Mouse (Mus musculus) gastrocnemius, adult 8-10 months (tissue): Measurements from ENCODE around the gene Lrrc23. TPM values are rescaled to one million over a fixed set of nuclear protein-coding genes. Genes with fewer than 3 reads are reported as not detected.

Source experiments
- total RNA-seq, 4 experiments: library from RNA; stranded (reverse); gene quantifications; 2 replicates each; pipeline ENCODE4 v1.2.4; 2022

The Lrrc23 gene
- total RNA-seq, 4 experiments from 2014 or later, result not detected

Other genes with a start within 250 kb of the Lrrc23 start
- gene C1s1, start 237.4 kb downstream of the Lrrc23 start, total RNA-seq, result 10 to 100 TPM in 3 of 4 experiments, 1 to 10 TPM in 1; 8.4 to 20.8 (median 14.2) TPM
- 1 to 10 TPM in 1 of 4 experiments, under 1 TPM in 3; 0.46 to 1.2 (median 0.69) TPM for gene C1rb, start 209.4 kb downstream of the Lrrc23 start, total RNA-seq
- under 1 TPM; 0.44 to 0.70 (median 0.51) TPM for gene C1s2, start 143.6 kb downstream of the Lrrc23 start, total RNA-seq
- 10 to 100 TPM; 12.6 to 18.1 (median 15.6) TPM for gene Lpcat3, start 116.7 kb downstream of the Lrrc23 start, total RNA-seq
- 10 to 100 TPM; 62.1 to 74.4 (median 66.1) TPM for gene Emg1, start 67.5 kb downstream of the Lrrc23 start, total RNA-seq
- gene Phb2, start 67.4 kb downstream of the Lrrc23 start, total RNA-seq, result 100 to 1,000 TPM; 140 to 157 (median 153) TPM
- 1 to 10 TPM in 3 of 4 experiments, under 1 TPM in 1; 0.80 to 2.0 (median 1.2) TPM for gene Ptpn6, start 41.0 kb downstream of the Lrrc23 start, total RNA-seq
- 100 to 1,000 TPM; 146 to 173 (median 164) TPM for gene Grcc10, start 38.4 kb downstream of the Lrrc23 start, total RNA-seq
- gene Gm45234, start 23.7 kb downstream of the Lrrc23 start, total RNA-seq, result not detected
- gene Atn1, start 23.2 kb downstream of the Lrrc23 start, total RNA-seq, result 10 to 100 TPM; 41.9 to 59.4 (median 49.2) TPM
- gene Eno2, start 10.1 kb downstream of the Lrrc23 start, total RNA-seq, result 1 to 10 TPM in 3 of 4 experiments, under 1 TPM in 1; 0.75 to 1.4 (median 1.1) TPM
- 1 to 10 TPM; 1.9 to 4.1 (median 2.9) TPM for gene Spsb2, start 28.9 kb upstream of the Lrrc23 start, total RNA-seq
- gene Tpi1, start 34.6 kb upstream of the Lrrc23 start, total RNA-seq, result 1,000 to 10,000 TPM; 2,418 to 2,798 (median 2,572) TPM
- 10 to 100 TPM; 44.3 to 48.1 (median 45.2) TPM for gene Usp5, start 49.8 kb upstream of the Lrrc23 start, total RNA-seq
- under 1 TPM; 0.31 to 0.51 (median 0.37) TPM for gene Cdca3, start 49.8 kb upstream of the Lrrc23 start, total RNA-seq
- gene Gnb3, start 60.5 kb upstream of the Lrrc23 start, total RNA-seq, result 1 to 10 TPM in 2 of 4 experiments, under 1 TPM in 2; 0.70 to 1.1 (median 1.0) TPM
- 1 to 10 TPM; 2.0 to 4.5 (median 3.3) TPM for gene P3h3, start 78.0 kb upstream of the Lrrc23 start, total RNA-seq
- not detected for gene Gpr162, start 84.3 kb upstream of the Lrrc23 start, total RNA-seq
- gene Cd4, start 108.5 kb upstream of the Lrrc23 start, total RNA-seq, result under 1 TPM in 1 of 4 experiments, not detected in 3; 0.11 TPM
- gene Lag3, start 132.0 kb upstream of the Lrrc23 start, total RNA-seq, result under 1 TPM in 1 of 4 experiments, not detected in 3; 0.31 TPM
- 10 to 100 TPM; 64.6 to 83.2 (median 76.8) TPM for gene Ptms, start 140.4 kb upstream of the Lrrc23 start, total RNA-seq
- gene Mlf2, start 151.7 kb upstream of the Lrrc23 start, total RNA-seq, result 100 to 1,000 TPM; 192 to 219 (median 202) TPM
- 100 to 1,000 TPM; 122 to 142 (median 131) TPM for gene Cops7a, start 185.8 kb upstream of the Lrrc23 start, total RNA-seq
- gene Pianp, start 217.0 kb upstream of the Lrrc23 start, total RNA-seq, result under 1 TPM in 3 of 4 experiments, not detected in 1; 0.19 to 0.70 (median 0.36) TPM
- 10 to 100 TPM; 24.3 to 29.7 (median 27.4) TPM for gene Zfp384, start 229.4 kb upstream of the Lrrc23 start, total RNA-seq